Mouse (Mus musculus) CD4-positive, CD25-positive, alpha-beta regulatory T cell, adult 4 months (primary cell): ENCODE results near the gene Rfc2. TPM values are rescaled to one million over a fixed set of nuclear protein-coding genes. Genes with fewer than 3 reads are reported as not detected.

Experiments
- ATAC-seq: one replicate; pipeline ENCODE4 v1.8.0; 2017
- polyA plus RNA-seq, 2 experiments: library from polyadenylated mRNA; unstranded; fragments of 100-300 nt; shearing (Covaris generic); gene quantifications; one replicate each; pipeline ENCODE4 v1.2.1; 2017

Rfc2 gene
- polyA plus RNA-seq, result 100 to 1,000 TPM; 134 to 185 TPM

DNA sequence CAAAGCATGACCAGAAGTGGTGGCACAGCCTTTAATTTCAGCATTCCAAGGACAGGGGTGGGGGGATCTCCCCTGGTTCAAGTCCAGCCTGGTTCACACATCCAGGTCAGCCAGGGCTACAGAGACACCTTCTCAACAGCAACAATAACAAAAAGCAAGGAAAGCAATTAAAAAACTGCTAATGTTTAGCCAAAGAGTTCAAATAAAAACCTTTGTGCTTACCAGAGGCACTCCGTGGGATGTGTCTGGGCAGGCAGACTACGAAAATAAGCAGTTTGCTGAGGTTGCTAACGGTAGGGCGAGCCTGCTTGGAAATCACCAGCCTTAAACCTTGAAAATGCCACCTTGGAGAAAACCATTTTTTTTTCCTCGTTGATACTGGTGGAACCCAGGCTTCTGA is at the start of gene Rfc2:
TSS of gene Rfc2 (plus strand) at position 221 of the 400 bp plus-strand sequence.
- no peak for ATAC-seq

DNA sequence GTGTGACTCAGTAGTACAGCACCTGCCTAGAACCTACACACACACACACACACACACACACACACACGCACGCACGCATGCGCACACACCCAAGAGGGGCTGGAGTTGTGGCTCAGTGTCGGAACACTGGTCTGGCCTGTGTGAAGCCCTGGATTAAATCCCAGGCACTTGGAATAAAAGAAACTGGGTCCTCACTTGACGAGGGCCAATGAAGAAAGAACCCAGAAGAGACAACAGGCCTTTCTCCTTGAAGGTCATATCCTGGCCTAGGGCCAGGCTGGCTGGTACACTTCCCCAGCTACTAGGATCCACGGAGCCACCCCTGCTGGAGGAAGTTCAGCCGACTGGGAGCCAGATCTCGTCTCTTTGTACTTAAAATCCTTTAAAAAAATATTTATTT is 49.6 kb upstream of the Rfc2 start:
- no peak for ATAC-seq

DNA sequence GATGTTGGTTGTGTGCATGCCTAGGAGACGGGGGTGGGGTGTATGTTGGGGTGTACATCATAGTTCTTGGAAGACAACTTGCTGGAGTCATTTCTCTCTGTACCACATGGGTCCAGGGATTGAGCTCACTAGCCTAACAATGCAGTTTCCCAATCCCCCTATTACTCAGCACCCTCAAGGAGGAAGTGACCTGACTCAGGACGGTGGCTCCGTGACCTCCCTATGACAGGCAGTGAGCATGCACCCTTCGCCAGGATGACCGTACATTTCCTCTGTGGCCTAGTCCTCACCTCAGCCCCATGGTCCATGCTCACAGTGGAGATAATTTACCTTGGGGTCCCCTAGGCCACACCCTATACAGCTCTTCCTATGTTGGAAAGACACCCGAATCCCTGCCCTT is 48.7 kb upstream of the Rfc2 start:
- no peak for ATAC-seq

DNA sequence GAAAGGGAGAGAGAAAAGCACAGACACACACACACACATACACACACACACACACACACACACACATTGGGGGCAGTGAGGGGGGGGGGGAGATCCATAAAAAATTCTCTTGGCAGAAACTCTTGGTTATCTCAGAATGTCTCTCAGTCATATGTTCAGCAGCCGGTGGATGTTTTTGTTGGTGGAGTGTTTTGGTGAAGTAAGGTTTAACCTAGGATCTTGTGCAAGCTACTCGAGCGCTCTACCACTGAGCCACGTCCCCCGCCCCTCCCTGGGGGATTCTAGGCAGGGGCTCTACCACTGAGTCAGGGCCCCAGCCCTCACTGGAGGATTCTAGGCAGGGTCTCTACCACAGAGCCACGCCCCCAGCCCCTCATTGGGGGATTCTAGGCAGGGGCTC is 45.1 kb upstream of the Rfc2 start:
- ATAC-seq, result no peak

DNA sequence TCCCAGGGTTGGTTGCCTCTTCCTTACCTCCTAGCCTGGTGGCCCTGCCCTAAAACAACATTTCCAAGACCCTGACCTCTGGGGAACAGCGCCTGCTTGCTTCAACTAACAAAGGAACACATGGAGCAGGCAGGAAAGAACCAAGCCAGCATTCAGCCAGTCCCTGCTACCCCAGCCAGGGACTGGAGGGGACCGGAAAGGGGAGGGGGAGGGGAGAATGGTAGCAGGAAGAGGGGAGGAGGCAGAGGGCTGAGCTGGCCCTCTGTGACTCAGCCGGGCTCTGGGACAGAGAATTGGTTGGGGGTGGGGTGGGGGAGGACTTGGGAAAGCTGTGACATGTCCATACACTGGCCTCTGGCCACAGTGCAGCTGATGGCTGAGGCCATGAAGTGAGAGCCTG is 41.3 kb upstream of the Rfc2 start:
- peak; percentile 98 for ATAC-seq

DNA sequence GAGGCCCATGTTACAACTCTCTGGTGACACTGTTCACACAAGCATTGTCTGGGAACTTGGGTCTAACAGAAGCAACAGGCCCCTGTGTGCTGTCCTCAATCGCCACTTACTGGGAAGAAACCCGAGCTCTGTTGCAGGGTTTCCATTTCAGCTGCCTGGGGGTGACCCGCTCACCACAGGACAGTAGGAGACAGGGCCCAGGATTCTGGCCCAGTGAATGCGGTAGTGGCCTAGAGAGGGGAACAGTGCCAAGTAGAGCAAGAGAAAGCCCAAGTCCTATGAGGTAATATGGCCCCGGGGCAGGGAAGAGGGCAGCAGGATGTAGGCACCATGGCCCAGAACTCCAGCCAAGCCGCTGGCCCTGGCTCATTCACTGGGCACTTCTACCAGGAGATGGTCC is 40.3 kb upstream of the Rfc2 start:
- no peak for ATAC-seq

DNA sequence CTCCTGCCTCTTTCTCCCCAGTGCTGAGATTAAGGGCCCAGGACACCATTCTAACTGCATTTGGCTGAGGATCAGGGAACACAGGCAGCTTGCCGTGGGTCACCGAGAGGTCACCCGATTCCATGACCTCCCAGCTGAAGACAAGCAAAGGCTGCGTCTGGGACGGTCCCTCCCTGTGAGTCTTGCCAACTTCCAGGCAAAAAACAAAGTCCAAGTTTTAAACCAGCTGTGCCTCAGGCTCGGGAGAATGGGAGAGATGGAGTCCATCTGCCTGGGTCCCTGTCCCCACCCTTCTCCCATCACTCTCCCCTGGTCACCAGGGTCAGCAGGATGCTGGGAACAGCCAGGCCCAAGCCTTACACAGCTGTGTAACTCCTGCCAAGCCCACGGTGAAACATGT is 39.5 kb upstream of the Rfc2 start:
- no peak for ATAC-seq

DNA sequence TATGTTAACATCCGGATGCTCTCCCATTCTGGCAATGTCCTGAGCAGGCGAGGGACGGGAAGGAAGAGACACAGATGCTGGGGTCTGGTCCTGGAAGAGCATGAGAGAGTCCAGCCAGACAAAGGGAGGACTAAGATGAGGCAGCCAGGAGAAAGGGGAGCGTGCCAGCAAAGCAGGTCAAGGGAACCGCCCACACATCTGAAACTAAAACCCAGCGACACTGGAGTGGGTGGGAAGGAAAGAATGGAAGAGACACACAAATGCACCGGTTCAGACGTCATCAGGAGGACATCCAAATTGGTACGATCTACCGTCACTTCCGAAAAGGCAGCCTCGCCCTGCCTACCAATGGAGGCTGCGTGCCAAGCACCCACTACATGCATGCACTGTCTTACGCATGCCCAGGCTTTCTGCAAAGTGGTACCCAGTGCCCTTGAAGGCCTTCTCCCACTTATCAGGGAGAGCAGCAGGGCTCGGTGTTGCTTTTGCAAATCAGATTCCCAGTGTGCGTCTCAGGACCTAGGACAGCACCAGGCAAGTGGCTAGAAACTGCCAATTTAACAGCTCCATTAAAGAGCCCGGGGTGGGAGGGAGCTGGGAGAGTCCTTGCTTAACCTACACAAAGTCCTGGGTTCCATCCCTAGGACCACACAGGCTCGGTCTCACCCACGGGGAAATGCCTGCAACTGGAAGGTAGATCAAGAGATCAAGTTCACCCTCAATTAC is 36.5 kb upstream of the Rfc2 start:
- no peak for ATAC-seq

DNA sequence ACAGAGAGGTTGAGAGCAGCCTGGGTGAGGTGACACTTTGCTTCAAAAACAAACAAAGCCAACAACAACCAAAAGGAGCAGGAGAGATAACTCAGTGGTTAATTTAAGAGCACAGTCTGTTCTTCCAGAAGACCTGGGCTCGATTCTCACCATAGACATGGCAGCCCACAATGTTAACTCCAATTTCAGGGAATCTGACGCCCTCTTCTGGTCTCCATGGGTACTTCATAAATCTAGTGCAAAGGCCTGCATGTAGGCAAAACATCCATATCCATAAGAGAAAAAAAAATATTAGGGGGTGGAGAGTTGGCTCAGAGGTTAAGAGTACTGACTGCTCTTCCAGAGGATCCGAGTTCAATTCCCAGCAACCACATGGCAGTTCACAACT is 35.9 kb upstream of the Rfc2 start:
- no peak for ATAC-seq

DNA sequence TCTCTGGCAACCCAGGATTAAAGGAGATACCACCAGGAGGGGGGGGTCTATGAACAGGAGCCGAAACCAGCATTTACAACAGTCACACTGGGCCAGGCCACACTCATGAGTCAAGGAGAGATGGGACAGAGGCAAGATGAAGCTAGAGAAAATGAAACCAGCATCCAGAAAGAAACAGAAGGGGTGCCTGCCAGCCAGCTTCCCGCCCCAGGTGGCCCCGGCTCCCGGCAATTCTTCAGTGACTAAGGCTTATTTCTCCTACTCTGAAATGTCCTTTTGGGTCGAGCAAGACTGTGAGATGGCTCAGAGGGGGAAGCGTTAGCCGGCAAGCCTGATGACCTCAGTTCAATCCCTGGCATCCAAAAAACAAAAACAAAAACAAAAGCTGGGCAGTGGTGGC is 34.4 kb upstream of the Rfc2 start:
- no peak for ATAC-seq

DNA sequence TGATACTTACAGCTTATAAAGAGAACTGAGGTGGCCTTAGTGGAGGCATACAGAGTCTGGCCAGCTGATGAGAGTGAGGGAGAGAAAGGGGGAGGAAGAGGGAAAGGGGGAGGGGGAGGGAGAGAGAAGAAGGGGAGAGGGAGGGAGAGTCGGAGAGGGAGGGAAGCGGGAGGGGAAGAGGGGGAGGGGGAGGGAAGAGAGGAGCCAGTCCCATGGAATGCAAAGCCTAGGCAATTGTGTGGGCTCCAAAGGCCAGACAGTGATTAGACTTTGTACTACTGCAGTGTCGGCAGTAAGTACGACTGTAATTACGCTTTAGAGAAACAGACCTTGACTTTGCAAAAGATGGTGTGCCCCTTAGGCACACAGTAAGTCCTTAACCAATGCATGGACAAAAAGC is 32.9 kb upstream of the Rfc2 start:
- ATAC-seq, result no peak

DNA sequence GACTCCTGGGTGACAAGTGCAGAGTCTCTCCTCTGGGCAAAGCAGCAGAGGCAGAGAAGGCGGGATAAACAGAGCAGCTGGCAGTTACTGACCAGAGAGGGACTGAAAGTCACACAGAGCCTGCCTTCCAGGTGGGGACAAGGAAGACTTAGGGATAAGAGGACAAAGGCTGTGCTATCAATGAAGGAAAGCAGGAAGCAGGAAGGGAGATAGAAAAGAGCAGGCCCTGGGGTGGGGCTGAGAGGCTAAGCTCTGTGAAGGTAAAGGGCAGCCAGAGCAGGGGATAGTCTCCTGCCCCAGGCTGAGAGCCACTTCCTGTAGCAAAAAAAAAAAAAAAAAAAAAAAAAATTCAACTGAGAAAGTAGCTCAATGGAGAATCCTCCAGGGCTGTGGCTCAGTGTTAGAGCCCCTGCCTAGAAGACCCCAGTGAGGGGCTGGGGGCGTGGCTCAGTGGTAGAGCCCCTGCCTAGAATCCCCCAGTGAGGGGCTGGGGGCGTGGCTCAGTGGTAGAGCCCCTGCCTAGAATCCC is 31.5 kb upstream of the Rfc2 start:
- ATAC-seq, result no peak

DNA sequence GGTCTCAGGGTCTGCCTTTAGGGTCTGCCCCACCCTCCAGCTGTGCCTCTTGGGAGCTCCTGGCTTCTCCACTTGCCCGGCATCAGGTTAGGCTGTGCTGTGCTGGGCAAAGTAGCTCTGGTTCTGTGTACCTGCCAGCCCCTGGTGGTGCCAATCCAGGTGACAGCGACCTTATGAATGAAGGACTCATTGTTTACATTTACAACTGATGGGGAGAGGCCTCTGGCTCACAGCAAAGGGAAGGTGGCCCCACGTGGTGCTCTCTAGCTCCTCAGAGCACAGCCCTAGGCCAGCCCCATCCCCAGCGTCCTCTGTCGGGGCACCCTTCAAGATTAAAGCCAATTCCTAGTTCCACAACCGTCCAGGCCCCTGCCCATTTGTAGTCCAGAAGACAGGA is 30.3 kb upstream of the Rfc2 start:
- no peak for ATAC-seq

DNA sequence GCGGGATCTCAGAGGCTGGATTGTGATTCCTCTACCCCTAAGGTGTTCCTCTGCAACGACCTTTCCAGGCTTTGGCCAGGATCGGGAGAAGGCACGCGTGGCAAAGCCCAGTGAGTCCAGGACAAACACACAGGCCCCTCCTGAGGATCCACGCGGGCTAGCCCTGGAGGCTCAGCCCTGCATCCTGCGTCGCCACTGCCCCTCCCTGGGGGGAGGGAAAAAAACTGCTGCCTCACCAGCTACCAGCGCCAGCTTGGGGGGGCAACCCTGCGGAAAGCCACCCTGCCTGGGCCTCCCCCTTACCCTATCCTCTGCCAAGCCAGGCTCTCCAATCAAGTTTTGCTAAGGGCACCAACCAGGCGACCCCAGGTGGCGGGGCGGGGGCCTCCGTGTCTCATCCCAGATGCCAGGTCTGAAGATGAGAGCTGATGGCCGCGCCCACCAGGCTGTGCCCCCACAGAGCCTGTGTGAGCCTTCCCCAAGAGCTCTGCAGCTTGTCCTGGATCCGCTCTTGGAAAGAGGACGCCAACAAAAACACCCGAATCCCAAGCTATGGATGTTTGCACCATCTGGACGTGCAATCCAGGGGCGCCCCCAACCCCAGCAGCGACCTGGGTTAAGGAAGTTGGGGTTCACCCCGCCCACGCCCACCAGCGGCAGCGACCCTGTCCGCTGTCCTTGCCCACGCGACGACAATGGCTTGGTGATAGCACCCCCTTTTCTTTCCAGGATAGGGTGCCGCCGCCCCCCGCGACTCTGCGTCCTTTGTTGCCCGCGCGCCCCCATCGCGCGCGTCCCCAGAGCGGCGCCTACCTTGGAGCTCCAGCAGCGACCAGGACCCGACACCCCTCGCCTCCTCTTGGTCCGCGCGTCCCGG is 29.7 kb upstream of the Rfc2 start:
- peak; percentile 22 for ATAC-seq

DNA sequence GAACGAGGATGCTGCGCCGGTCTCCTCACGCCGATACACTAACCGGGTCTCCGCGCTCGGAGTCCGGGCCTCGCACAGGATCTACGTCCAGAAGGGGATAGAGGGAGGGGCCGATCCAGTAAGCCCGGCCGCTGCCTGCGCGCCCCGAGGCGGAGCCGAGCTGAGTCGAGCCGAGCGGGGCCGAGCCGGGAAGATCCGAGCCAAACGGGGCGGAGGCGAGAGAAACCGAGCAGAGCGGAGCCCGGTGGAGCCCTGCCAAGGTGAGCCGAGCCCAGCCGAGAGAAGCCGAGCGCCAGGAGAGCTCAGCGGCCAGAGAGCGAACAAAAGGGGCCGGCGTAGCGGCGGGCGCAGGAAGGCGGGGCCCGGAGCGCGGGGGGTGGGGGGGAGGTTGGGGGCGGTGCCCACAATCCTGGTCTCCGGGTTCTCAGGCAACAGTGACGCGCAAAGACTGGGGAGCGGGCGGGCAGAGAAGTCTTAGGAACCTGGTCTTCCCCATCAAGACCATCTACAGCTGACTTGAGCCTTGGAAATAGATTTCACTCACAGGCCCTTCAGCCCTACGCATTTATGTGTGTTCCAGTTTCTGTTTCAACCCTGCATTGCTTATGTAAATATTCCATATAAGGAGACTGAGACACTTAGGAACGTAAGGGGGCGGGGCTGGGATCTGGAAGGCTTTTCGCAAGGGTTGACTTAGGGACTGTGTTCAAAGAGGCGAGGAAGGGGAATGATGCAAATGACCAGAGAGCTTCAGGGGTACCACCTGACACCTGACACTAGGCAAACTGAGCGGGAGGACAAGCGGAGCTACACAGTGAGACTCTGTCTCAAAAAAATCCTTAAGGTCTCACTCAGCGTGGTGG is 28.8 kb upstream of the Rfc2 start, which contains the start of gene Clip2:
TSS of gene Clip2 (minus strand) at position 325 of the 863 bp plus-strand sequence.
- peak; percentile 93 for ATAC-seq

DNA sequence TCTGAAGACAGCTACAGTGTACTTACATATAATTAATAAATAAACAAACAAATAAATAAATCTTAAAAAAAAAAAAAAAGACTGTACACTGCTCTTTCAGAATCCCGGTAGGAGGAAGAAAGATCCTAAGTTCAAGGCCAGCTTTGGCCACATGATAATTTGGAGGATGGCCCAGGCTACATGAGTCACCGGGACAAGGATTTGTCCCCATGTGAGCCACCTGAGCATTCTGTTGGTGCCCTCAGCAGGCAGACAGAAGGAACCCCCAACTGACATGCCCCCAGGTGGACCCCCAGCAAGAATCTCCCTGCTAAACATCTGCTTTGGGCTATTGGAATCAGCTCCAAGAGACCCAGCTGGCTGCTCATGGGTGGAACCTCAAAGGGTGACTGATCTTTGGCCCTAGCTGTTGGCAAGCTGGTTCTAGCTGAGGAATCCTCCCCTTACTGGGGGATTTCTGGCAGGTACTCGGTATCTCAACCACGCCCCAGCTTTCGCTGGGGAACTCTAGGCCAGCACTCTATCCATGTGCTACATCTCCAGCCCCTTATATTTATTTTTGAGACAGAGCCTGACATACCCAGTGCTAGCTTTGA is 27.1 kb upstream of the Rfc2 start:
- no peak for ATAC-seq

DNA sequence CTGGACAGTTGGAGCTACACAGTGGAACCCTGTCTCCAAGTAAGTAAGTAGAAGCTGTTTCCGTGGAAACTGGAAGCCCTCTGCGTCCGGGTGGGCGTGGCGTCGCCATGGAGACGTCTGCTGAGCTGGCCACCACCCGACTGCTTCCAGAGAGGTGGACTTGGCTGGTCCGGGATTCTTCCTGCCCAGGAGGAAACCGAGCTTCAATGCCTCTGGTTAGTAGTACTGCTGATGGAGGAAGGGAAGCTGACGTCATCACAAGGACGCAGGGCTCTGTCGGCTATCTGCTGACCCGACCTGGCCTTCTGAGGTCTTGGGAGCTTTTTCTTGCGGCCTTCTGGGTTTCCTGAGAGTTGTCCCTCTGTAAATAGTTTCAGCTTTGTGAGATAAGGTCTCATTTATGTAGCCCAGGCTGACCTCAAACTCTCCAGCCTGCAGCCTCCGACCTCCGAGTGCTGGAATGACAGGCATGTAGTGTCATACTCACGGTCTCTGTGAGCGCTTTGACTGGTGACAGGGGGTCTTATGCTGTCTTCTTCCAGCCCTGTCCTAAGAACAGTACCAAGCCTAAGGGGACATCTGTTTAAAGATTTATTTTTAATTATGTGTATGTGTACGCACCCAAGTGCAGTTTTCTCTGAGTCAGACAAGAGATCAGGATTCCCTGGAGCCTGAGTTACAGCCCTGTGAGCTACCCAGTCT is 25.6 kb upstream of the Rfc2 start:
- ATAC-seq, result no peak

DNA sequence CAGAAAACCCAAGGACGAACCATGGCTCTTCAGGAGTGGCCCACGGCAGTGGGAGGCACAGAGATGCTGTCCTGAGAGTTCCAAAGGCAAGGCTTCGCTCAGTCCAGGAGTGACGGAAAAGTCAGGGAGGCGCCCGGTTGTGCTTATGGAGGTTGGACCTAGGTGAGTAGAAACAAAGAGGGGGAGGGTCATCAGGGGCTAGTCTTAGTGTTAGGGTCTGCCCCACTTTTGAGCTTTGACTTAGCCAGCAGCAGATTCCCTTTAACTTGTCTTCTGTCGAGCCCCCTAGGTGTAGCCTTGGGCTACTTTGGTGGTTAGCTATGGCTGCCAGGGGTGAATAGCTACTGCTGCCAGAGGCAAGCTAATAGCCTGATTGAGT is 21.1 kb upstream of the Rfc2 start, which contains the start of gene Syna:
TSS of gene Syna (minus strand) at position 101 of the 379 bp plus-strand sequence.
- ATAC-seq, result no peak

DNA sequence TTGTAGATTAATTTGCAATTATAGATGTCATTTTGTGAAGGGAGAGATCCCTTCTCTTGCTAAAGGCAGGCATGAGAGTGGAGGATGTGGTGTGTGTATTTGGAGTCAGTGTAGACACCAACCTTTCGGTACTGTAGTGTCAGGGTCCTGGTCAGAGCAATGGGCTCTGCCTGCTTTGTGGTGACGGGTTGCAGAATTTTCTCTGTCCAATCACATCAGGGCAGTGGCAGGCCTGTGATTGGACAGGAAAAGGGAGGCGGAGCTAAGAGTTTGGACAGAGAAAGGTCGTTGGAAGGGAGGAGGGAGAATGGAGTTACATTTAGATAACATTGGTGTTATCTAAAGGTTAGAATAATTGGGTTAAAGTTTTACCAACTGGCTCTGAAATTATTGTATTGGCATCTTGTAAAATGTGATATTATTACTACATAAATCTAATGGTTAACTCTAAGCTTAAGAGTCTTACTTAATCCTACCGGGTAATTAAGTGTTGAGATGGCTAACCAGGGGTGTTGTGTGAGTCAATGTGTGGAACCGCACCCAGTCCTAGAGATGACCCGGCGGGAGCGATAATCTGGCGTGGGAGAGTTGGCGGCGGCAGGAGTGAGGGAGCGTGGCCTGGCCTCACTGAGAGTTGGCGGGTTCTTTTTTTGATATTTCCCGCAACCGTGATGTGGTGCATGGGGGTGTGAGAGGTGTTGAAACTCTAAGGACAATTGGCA is 20.6 kb upstream of the Rfc2 start:
- ATAC-seq, result no peak

DNA sequence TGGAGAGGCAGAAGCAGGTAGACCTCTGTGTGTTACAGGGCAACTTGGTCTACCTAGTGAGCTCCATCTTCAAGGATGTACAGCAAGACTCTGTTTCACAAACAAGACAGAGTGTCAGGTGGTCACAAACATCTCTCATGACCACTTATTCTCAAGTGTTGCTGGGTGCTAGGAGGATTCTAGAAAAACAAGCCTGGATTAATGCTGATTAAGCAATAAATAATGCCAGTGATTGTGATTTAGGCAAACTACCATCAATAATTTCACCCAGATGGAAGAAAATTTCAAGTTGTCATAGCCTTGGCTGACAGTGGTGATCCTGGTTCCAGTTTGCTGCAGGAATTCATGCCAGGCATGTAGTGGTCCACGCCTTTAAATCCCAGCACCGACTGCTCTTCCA is 16.9 kb upstream of the Rfc2 start:
- ATAC-seq, result no peak

DNA sequence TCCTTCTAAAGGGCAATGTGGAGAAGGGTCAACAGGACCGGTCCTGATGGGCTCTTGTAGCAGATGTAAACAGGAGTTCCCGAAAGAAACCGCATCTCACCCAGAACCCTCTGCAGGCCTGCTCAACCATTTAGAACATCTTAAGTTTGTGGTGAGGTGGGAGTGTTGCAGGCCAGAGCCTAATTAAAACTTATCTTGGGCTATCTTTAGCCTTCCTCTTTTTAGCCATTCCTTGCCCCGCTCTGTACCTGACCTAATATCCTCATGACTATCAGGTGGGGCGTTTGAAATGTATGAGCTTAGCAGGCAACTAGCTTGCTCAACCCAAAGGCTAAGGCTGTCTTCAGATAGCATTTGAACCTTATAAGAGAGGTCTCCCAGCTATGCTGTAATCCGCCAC is 15.5 kb upstream of the Rfc2 start:
- no peak for ATAC-seq
